Comparison of ENCODE assay signal across 18 mouse cellular contexts in genomic region chr7:119527548-119527947, GRCm38 (mm10). TPM values are rescaled to one million over a fixed set of nuclear protein-coding genes. Genes with fewer than 3 reads are reported as not detected.
"Had no signal": no experiment of that assay in that cellular context is flagged by ENCODE, and none has a peak within 500 bp of the region (broad histone marks: within the 10 kb centered on the region; RNA-seq: fewer than 3 reads in every experiment).

No protein-coding gene starts in this region.

- ATAC-seq: hindbrain, embryonic 16.5 days; inflammation-experienced regulatory T-cells, adult 6 months had no signal

- DNase-seq: layer of hippocampus, adult 9-11 months; layer of hippocampus, postnatal 36 days; lung, adult 18-20 months; lung, postnatal 36 days; midbrain, embryonic 14.5 days; spleen, adult 18-20 months; thymus, adult 18-20 months; thymus, postnatal 14 days had no signal

- H3K27ac ChIP-seq: limb, embryonic 15.5 days; midbrain, embryonic 10.5 days; neural tube, embryonic 15.5 days had no signal

- H3K36me3 ChIP-seq: limb, embryonic 15.5 days; midbrain, embryonic 10.5 days; neural tube, embryonic 15.5 days had no signal

- H3K4me2 ChIP-seq: limb, embryonic 15.5 days; neural tube, embryonic 15.5 days had no signal

- H3K9ac ChIP-seq: limb, embryonic 15.5 days; neural tube, embryonic 15.5 days had no signal

- H3K4me1 ChIP-seq: limb, embryonic 15.5 days had no signal

- H3K4me3 ChIP-seq: limb, embryonic 15.5 days; midbrain, embryonic 10.5 days; myocyte; neural tube, embryonic 15.5 days had no signal

- H3K9me3 ChIP-seq: limb, embryonic 15.5 days; midbrain, embryonic 10.5 days; neural tube, embryonic 15.5 days had no signal

- H3K27me3 ChIP-seq: limb, embryonic 15.5 days; neural tube, embryonic 15.5 days had no signal

RNA-seq across cellular contexts. Expression of gene Pdilt, which starts 4.3 kb away (rescaled TPM):
- polyA plus RNA-seq: inflammation-experienced regulatory T-cells, adult 6 months; limb, embryonic 11.5 days; limb, embryonic 15.5 days; lung, embryonic 16.5 days; midbrain, embryonic 10.5 days; myocyte; stomach, embryonic 14.5 days had no signal

RNA-seq across cellular contexts. Expression of gene Acsm5, which starts 8.3 kb away (rescaled TPM):
- polyA plus RNA-seq: inflammation-experienced regulatory T-cells, adult 6 months; limb, embryonic 11.5 days; limb, embryonic 15.5 days; lung, embryonic 16.5 days; midbrain, embryonic 10.5 days; midbrain, embryonic 14.5 days; myocyte; neural tube, embryonic 11.5 days; stomach, embryonic 14.5 days had no signal

RNA-seq across cellular contexts. Expression of gene Acsm2, which starts 26.6 kb away (rescaled TPM):
- polyA plus RNA-seq: hindbrain, embryonic 16.5 days; inflammation-experienced regulatory T-cells, adult 6 months; limb, embryonic 11.5 days; limb, embryonic 15.5 days; lung, embryonic 16.5 days; midbrain, embryonic 10.5 days; midbrain, embryonic 14.5 days; myocyte; neural tube, embryonic 11.5 days; neural tube, embryonic 15.5 days; stomach, embryonic 14.5 days had no signal

RNA-seq across cellular contexts. Expression of gene Umod, which starts 48.5 kb away (rescaled TPM):
- polyA plus RNA-seq: hindbrain, embryonic 16.5 days; inflammation-experienced regulatory T-cells, adult 6 months; limb, embryonic 11.5 days; limb, embryonic 15.5 days; lung, embryonic 16.5 days; midbrain, embryonic 10.5 days; midbrain, embryonic 14.5 days; myocyte; neural tube, embryonic 11.5 days; neural tube, embryonic 15.5 days; stomach, embryonic 14.5 days had no signal
